Mouse (Mus musculus) kidney, postnatal 10 days (tissue): ENCODE measurements at regions not wholly inside any gene's neighbourhood (a gene's known extent, or its start where the extent isn't known, plus 50 kb on each side); places are given as distances from the start of the nearest gene placed in this dataset.
A peak's percentile ranks its signal among the peaks of the same experiment; 100 is the strongest.

Experiments used
- DNase-seq: peaks from one replicate; pipeline ENCODE4 v3.0.0; 2021; ENCODE audit warnings: mixed read lengths

GRCm38 (mm10) chr12:107769801-107770515 lies 233.4 kb downstream of the Bcl11b start:
- no peak for DNase-seq

- no peak for DNase-seq
These were observed 232.9 kb downstream of the Bcl11b start for GRCm38 (mm10) chr12:107770516-107770836.

GRCm38 (mm10) chr12:107771325-107771724 lies 232.1 kb downstream of the Bcl11b start:
- DNase-seq = no peak

- DNase-seq = no peak
These were observed 231.6 kb downstream of the Bcl11b start for GRCm38 (mm10) chr12:107771809-107772208.

GRCm38 (mm10) chr12:107778046-107778445 lies 225.4 kb downstream of the Bcl11b start:
- DNase-seq = no peak

- no peak for DNase-seq
These were observed 223.9 kb downstream of the Bcl11b start for GRCm38 (mm10) chr12:107779306-107780057.

- no peak for DNase-seq
These were observed 221.3 kb downstream of the Bcl11b start for GRCm38 (mm10) chr12:107782147-107782546.

- no peak for DNase-seq
These were observed 219.6 kb downstream of the Bcl11b start for GRCm38 (mm10) chr12:107783831-107784230.

- DNase-seq = no peak
These were observed 213.6 kb downstream of the Bcl11b start for GRCm38 (mm10) chr12:107789818-107790217.

- DNase-seq = no peak
These were observed 203.1 kb downstream of the Bcl11b start for GRCm38 (mm10) chr12:107800296-107800695.

GRCm38 (mm10) chr12:107807634-107808033 lies 195.8 kb downstream of the Bcl11b start:
- peak; percentile 17 for DNase-seq

- DNase-seq = no peak
These were observed 195.2 kb downstream of the Bcl11b start for GRCm38 (mm10) chr12:107808158-107808715.

- no peak for DNase-seq
These were observed 192.2 kb downstream of the Bcl11b start for GRCm38 (mm10) chr12:107811231-107811630.

- no peak for DNase-seq
These were observed 190.7 kb downstream of the Bcl11b start for GRCm38 (mm10) chr12:107812549-107813335.

- DNase-seq = no peak
These were observed 188.5 kb downstream of the Bcl11b start for GRCm38 (mm10) chr12:107814926-107815325.

GRCm38 (mm10) chr12:107823768-107824394 lies 179.5 kb downstream of the Bcl11b start:
- DNase-seq = no peak

GRCm38 (mm10) chr12:107825921-107826320 lies 177.5 kb downstream of the Bcl11b start:
- DNase-seq = no peak

GRCm38 (mm10) chr12:107831400-107832128 lies 171.8 kb downstream of the Bcl11b start:
- DNase-seq = no peak

GRCm38 (mm10) chr12:107833001-107833400 lies 170.4 kb downstream of the Bcl11b start:
- DNase-seq = no peak

- DNase-seq = no peak
These were observed 168.9 kb downstream of the Bcl11b start for GRCm38 (mm10) chr12:107834512-107834911.

- DNase-seq = no peak
These were observed 165.7 kb downstream of the Bcl11b start for GRCm38 (mm10) chr12:107837741-107838140.

- no peak for DNase-seq
These were observed 158.8 kb downstream of the Bcl11b start for GRCm38 (mm10) chr12:107844631-107845030.
